Mouse (Mus musculus): ENCODE data around the gene Btf3. TPM values are rescaled to one million over a fixed set of nuclear protein-coding genes. Genes with fewer than 3 reads are reported as not detected.

Btf3 gene
- polyA plus RNA-seq, 1 experiment from 2014 or later, result 499 TPM

DNA sequence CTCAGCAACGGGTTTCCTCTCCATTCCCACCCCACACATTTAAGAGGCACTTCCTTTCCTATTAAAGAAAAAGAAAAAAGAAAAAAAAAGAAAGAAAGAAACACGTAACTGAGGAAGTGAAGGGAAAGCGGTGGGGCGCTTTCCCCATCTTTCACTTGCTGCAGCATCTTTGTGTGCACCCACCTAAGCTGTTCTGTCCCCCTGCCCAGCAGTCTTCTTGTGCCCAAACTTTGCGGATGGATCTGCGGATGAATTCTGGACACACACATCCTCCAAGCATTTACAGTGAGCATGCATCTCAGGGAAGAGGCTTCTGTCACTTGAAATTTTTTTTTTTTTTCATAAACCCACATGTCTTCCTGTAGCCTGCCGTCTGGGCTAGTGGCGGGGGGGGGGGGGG, 42.5 kb upstream of the Btf3 start:
- whole genome bisulfite sequencing, result 4% methylated on average over 6 of the region's 8 CpGs
- Histone ChIP-seq H3K9me3 (ENCODE audit: low read length) (no peaks in the 10 kb centered on the region), H3K4me1 (ENCODE audit: insufficient read depth, low read depth, low read length) (peaks cover 2% of the 10 kb centered on the region), H3K9ac (replicated peaks; ENCODE audit: low read depth) (no peak overlapping the region), H3K27ac (ENCODE audit: low read length) (no peak overlapping the region), H3K4me2 (replicated peaks; ENCODE audit: low read depth, low read length) (no peak overlapping the region), H3K36me3 (ENCODE audit: insufficient read depth, low read length) (no peaks in the 10 kb centered on the region), H3K4me3 (ENCODE audit: low read depth, low read length) (no peak overlapping the region), H3K27me3 (replicated peaks; ENCODE audit: insufficient read depth, low read length) (peaks cover 88% of the 10 kb centered on the region)
- TF ChIP-seq EP300 (IDR thresholded peaks at IDR 0.05) (no peak), CTCF (IDR thresholded peaks at IDR 0.05) (no peak)
- DNase-seq (ENCODE audit: low spot score), result no peak
- ATAC-seq, result no peak

- Histone ChIP-seq H3K4me3 (ENCODE audit: low read depth, low read length) (no peak overlapping the region), H3K4me2 (replicated peaks; ENCODE audit: low read depth, low read length) (no peak overlapping the region), H3K27ac (ENCODE audit: low read length) (no peak overlapping the region), H3K9ac (replicated peaks; ENCODE audit: low read depth) (no peak overlapping the region), H3K27me3 (replicated peaks; ENCODE audit: insufficient read depth, low read length) (peaks cover 90% of the 10 kb centered on the region), H3K9me3 (ENCODE audit: low read length) (no peaks in the 10 kb centered on the region), H3K4me1 (ENCODE audit: insufficient read depth, low read depth, low read length) (peaks cover 7% of the 10 kb centered on the region), H3K36me3 (ENCODE audit: insufficient read depth, low read length) (no peaks in the 10 kb centered on the region)
- 12% methylated on average over 23 of the region's 23 CpGs for WGBS
- DNase-seq (ENCODE audit: low spot score), result no peak
- TF ChIP-seq CTCF (IDR thresholded peaks at IDR 0.05) (no peak), EP300 (IDR thresholded peaks at IDR 0.05) (no peak)
- no peak for ATAC-seq
Observed at GRCm38 (mm10) chr13:98358424-98359181, 41.8 kb upstream of the Btf3 start.

- ATAC-seq (no peak), DNase-seq (ENCODE audit: low spot score) (no peak)
- Histone ChIP-seq H3K4me2 (replicated peaks; ENCODE audit: low read depth, low read length) (no peak overlapping the region), H3K9ac (replicated peaks; ENCODE audit: low read depth) (no peak overlapping the region), H3K27ac (ENCODE audit: low read length) (no peak overlapping the region), H3K9me3 (ENCODE audit: low read length) (no peaks in the 10 kb centered on the region), H3K36me3 (ENCODE audit: insufficient read depth, low read length) (no peaks in the 10 kb centered on the region), H3K4me1 (ENCODE audit: insufficient read depth, low read depth, low read length) (peaks cover 8% of the 10 kb centered on the region), H3K4me3 (ENCODE audit: low read depth, low read length) (no peak overlapping the region), H3K27me3 (replicated peaks; ENCODE audit: insufficient read depth, low read length) (peaks cover 90% of the 10 kb centered on the region)
- WGBS, result 11% methylated on average over 18 of the region's 18 CpGs
- TF ChIP-seq CTCF (IDR thresholded peaks at IDR 0.05) (no peak), EP300 (IDR thresholded peaks at IDR 0.05) (no peak)
Observed at GRCm38 (mm10) chr13:98357433-98358423, 40.9 kb upstream of the Btf3 start.

DNA sequence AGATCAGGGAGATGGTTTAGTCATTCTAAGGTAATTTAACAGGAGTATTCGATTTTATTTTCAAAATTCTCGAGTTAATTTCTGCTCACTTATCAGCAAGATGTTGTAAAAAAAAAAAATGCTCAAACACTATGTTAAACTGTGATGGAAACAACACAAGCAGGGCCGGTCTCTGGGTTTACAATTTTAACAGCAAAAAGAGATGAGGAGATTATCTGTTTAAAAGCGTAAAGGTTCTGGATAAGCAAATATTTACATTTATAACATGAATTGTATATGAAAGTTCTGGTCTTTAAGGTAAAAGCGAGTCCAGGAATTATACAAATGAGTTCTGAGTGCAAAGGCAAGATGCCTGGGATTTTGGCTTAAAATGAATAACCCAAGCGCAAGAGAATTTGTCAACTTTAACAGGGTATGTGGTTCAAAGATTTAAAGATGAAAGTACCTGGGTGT, 40.2 kb upstream of the Btf3 start:
- no peak for TF ChIP-seq CTCF (IDR thresholded peaks at IDR 0.05)
- TF ChIP-seq EP300 (IDR thresholded peaks at IDR 0.05), result no peak
- no peaks in the 10 kb centered on the region for H3K9me3 ChIP-seq (ENCODE audit: low read length)
- no peak overlapping the region for H3K9ac ChIP-seq (replicated peaks; ENCODE audit: low read depth)
- peaks cover 90% of the 10 kb centered on the region for H3K27me3 ChIP-seq (replicated peaks; ENCODE audit: insufficient read depth, low read length)
- no peak overlapping the region for H3K4me2 ChIP-seq (replicated peaks; ENCODE audit: low read depth, low read length)
- no peak overlapping the region for H3K27ac ChIP-seq (ENCODE audit: low read length)
- no peaks in the 10 kb centered on the region for H3K36me3 ChIP-seq (ENCODE audit: insufficient read depth, low read length)
- DNase-seq (ENCODE audit: low spot score) (no peak), ATAC-seq (no peak)
- 16% methylated on average over 6 of the region's 6 CpGs for WGBS
- peaks cover 8% of the 10 kb centered on the region for H3K4me1 ChIP-seq (ENCODE audit: insufficient read depth, low read depth, low read length)
- no peak overlapping the region for H3K4me3 ChIP-seq (ENCODE audit: low read depth, low read length)

GRCm38 (mm10) chr13:98356176-98356972, 39.6 kb upstream of the Btf3 start:
- peaks cover 8% of the 10 kb centered on the region for H3K4me1 ChIP-seq (ENCODE audit: insufficient read depth, low read depth, low read length)
- H3K4me3 ChIP-seq (ENCODE audit: low read depth, low read length), result no peak overlapping the region
- TF ChIP-seq CTCF (IDR thresholded peaks at IDR 0.05) (no peak), EP300 (IDR thresholded peaks at IDR 0.05) (no peak)
- no peak overlapping the region for H3K9ac ChIP-seq (replicated peaks; ENCODE audit: low read depth)
- peak overlapping the region; percentile 77; the same call in 1 of the 2 replicates for H3K4me2 ChIP-seq (replicated peaks; ENCODE audit: low read depth, low read length)
- H3K36me3 ChIP-seq (ENCODE audit: insufficient read depth, low read length), result no peaks in the 10 kb centered on the region
- ATAC-seq, result no peak
- H3K27me3 ChIP-seq (replicated peaks; ENCODE audit: insufficient read depth, low read length), result peaks cover 93% of the 10 kb centered on the region
- no peak overlapping the region for H3K27ac ChIP-seq (ENCODE audit: low read length)
- 13% methylated on average over 9 of the region's 9 CpGs for WGBS
- DNase-seq (ENCODE audit: low spot score), result no peak
- no peaks in the 10 kb centered on the region for H3K9me3 ChIP-seq (ENCODE audit: low read length)

Data from lung, postnatal 0 days (tissue).